Mouse (Mus musculus): Measurements from ENCODE around the gene Pon1.

DNA sequence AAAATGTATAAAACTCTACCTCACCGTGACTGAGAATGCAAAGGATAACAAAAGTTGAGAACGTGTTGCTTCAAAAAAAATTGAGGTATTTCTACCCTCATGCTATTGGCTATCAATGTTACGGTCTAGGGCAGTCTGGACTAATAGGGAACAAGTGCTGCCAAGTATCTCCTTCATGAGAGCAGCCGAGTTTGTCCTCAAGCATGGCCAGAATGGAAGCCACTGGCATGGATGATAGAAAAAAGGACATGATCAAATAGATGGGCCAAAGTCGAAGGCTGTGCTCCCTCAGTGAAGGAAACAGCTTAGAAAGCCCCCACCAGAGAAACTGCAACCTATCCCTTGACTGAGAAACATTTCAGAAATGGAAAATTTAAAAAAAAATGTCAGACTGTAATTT is 5.7 kb downstream of the Pon1 start:
- TF ChIP-seq CTCF (IDR thresholded peaks at IDR 0.05) (no peak), POLR2A (IDR thresholded peaks at IDR 0.05; ENCODE audit: insufficient read depth, low read depth, low read length) (no peak), EP300 (IDR thresholded peaks at IDR 0.05; ENCODE audit: insufficient read depth, low read depth, low read length) (no peak)

All from heart, adult 2 months (tissue).